Mouse (Mus musculus) midbrain, embryonic 11.5 days (tissue): ENCODE data around the gene Kif24. TPM values are rescaled to one million over a fixed set of nuclear protein-coding genes. Genes with fewer than 3 reads are reported as not detected.

ENCODE experiments used
- ATAC-seq: fragments of 200-750 bp; cut with Nextera tagmentation; 2 replicates; pipeline ENCODE4 v1.8.0; 2017; ENCODE audit warnings: moderate TSS enrichment, moderate library complexity; ENCODE audit not compliant: low FRiP score
- DNase-seq: peaks from one replicate; pipeline ENCODE4 v3.0.0; 2015; ENCODE audit warnings: low spot score; ENCODE audit errors: missing footprints
- H3K27ac ChIP-seq: fragments of 300-500 bp; sonication (generic); 2 replicates; pipeline ENCODE4 v1.5.1; 2014; ENCODE audit warnings: low read depth, low read length
- H3K27me3 ChIP-seq: fragments of 300-500 bp; sonication (generic); 2 replicates; pipeline ENCODE4 v1.6.1; 2014; ENCODE audit warnings: mild to moderate bottlenecking, low read length, moderate library complexity, mixed read lengths; ENCODE audit not compliant: control insufficient read depth, insufficient read depth
- H3K36me3 ChIP-seq: fragments of 300-500 bp; sonication (generic); 2 replicates; pipeline ENCODE4 v1.6.1; 2014; ENCODE audit warnings: mild to moderate bottlenecking, low read length, moderate library complexity, mixed read lengths; ENCODE audit not compliant: control insufficient read depth, insufficient read depth
- H3K4me1 ChIP-seq: fragments of 300-500 bp; sonication (generic); 2 replicates; pipeline ENCODE4 v1.6.1; 2014; ENCODE audit warnings: low read length; ENCODE audit not compliant: control insufficient read depth, insufficient read depth
- H3K4me2 ChIP-seq: fragments of 300-500 bp; sonication (generic); 2 replicates; pipeline ENCODE4 v1.6.1; 2014; ENCODE audit warnings: mild to moderate bottlenecking, moderate library complexity
- H3K4me3 ChIP-seq: fragments of 300-500 bp; sonication (generic); 2 replicates; pipeline ENCODE4 v1.5.1; 2014; ENCODE audit warnings: low read depth, low read length
- H3K9ac ChIP-seq: fragments of 300-500 bp; sonication (generic); 2 replicates; pipeline ENCODE4 v1.6.1; 2014; ENCODE audit warnings: low read length
- H3K9me3 ChIP-seq: fragments of 300-500 bp; sonication (generic); 2 replicates; pipeline ENCODE4 v1.6.1; 2016; ENCODE audit warnings: low read length; ENCODE audit not compliant: control insufficient read depth
- WGBS: fragments of 180-500 bp; shearing (Covaris S2); extraction: QIAGEN DNeasy Blood & Tissue Kit; methylation state at CpG from one replicate; pipeline ENCODE4 v1.1.7; 2014; 5-methylcytosine and 5-hydroxymethylcytosine counted together
- polyA plus RNA-seq: library from polyadenylated mRNA; unstranded; fragments of >200 nt; fragmentation: Nextera tagmentation; extraction: Ambion mirVana; gene quantifications from 2 replicates; pipeline ENCODE4 v1.2.1, GENCODE M21; 2014

Kif24 gene
- polyA plus RNA-seq, 1 experiment from 2014 or later, result 9.6 TPM

DNA sequence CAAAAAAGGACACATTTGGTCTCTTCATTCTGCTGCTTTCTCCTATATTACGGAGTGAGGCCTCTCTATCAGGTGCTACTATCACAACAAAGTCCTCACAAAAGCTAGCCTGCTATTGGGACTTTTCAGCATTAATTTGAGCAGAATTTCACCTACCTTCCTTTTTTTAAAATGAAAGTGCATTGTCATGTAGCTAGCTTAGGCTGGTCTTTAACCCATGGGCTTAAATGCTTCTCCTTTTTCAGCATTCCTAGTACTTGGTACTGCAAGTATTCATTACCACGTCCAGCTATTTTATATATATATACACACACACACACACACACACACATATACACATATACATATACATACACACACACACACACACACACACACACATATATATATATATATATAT, 106.0 kb downstream of the Kif24 start:
- peaks cover 2% of the 10 kb centered on the region; the same call in 1 of the 2 replicates for H3K36me3 ChIP-seq

DNA sequence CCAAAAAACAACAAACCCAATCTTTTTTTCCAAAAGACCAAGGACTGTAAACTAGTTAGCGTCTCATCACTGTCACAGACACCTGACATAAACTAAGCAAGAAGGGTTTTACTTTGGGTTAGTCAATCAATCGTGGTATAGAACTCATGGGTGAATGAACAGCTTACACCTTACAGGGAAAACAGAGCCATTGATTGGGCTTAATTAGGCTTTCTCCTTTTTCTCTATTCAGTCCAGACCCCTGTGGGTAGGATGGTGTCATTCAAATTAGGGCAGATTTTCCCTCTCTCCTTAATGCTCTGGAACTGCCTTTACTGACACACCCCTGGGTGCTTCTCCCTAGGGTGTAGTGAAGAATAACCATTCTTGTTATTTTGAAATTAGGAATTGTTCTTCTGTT, 107.5 kb downstream of the Kif24 start:
- DNase-seq (no peak), ATAC-seq (no peak)
- WGBS, result 43% methylated on average over 2 of the region's 2 CpGs
- Histone ChIP-seq H3K9me3 (no peaks in the 10 kb centered on the region), H3K27ac (no peak overlapping the region), H3K27me3 (no peaks in the 10 kb centered on the region), H3K9ac (no peak overlapping the region), H3K4me2 (no peak overlapping the region), H3K4me3 (no peak overlapping the region), H3K36me3 (peaks cover 2% of the 10 kb centered on the region; the same call in 1 of the 2 replicates), H3K4me1 (no peaks in the 10 kb centered on the region)

More for the DNA sequence above, 106.0 kb downstream of the Kif24 start:
- no peak overlapping the region for H3K4me3 ChIP-seq
- no peaks in the 10 kb centered on the region for H3K4me1 ChIP-seq
- no peaks in the 10 kb centered on the region for H3K27me3 ChIP-seq
- DNase-seq, result peak; percentile 21
- ATAC-seq, result no peak
- H3K27ac ChIP-seq, result no peak overlapping the region
- H3K4me2 ChIP-seq, result no peak overlapping the region
- H3K9me3 ChIP-seq, result no peaks in the 10 kb centered on the region
- no peak overlapping the region for H3K9ac ChIP-seq
- WGBS, result 93% methylated on average over 2 of the region's 2 CpGs

DNA sequence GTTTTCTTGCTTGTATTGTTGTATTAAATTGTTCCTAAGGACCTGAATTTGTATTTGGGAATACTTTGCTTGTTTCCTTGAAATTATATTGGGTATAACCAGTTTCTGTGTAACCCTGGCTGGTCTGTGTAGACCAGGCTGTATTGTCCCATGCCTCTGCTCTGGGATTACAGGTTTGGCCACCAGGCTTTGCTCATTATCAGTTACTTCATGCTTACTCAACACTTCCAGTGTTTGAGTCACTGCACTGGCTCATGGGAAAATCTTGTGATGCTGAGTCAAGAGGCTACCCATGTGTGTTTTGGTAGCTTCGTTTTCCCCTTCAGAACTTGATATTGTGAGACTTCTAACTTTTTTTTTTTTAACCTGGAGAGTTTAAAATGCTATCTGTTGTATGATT, 111.4 kb downstream of the Kif24 start:
- ATAC-seq (no peak), DNase-seq (no peak)
- Histone ChIP-seq H3K4me1 (peaks cover 4% of the 10 kb centered on the region; the same call in 1 of the 2 replicates), H3K4me3 (no peak overlapping the region), H3K9ac (no peak overlapping the region), H3K27me3 (no peaks in the 10 kb centered on the region), H3K9me3 (no peaks in the 10 kb centered on the region), H3K36me3 (no peaks in the 10 kb centered on the region; the same call in none of the 2 replicates), H3K27ac (no peak overlapping the region), H3K4me2 (no peak overlapping the region)
- WGBS, result 92% methylated on average over 1 of the region's 1 CpGs

DNA sequence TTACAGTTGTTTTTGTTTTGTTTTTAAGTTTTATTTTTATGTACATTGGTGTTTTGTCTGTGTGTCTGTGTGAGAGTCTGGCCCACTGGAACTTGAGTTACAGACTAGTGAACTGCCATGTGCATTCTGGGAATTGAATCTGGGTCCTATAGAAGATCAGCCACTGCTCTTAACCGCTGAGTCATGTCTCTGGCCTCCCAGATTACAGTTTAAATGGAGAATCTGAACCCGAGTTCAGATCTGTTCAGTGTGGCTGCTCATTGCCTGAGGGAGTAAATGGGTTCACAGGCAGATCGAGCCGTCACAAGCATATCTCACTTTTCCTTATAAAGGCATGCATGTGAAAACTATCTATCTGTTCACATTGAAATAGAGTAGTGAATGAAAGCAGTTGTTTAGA, 111.9 kb downstream of the Kif24 start:
- WGBS, result 94% methylated on average over 4 of the region's 4 CpGs
- no peaks in the 10 kb centered on the region for H3K27me3 ChIP-seq
- ATAC-seq, result no peak
- H3K9ac ChIP-seq, result no peak overlapping the region
- DNase-seq, result no peak
- H3K9me3 ChIP-seq, result no peaks in the 10 kb centered on the region
- no peak overlapping the region for H3K4me3 ChIP-seq
- no peak overlapping the region for H3K27ac ChIP-seq
- no peak overlapping the region for H3K4me2 ChIP-seq
- peaks cover 7% of the 10 kb centered on the region for H3K4me1 ChIP-seq
- H3K36me3 ChIP-seq, result no peaks in the 10 kb centered on the region; the same call in none of the 2 replicates

DNA sequence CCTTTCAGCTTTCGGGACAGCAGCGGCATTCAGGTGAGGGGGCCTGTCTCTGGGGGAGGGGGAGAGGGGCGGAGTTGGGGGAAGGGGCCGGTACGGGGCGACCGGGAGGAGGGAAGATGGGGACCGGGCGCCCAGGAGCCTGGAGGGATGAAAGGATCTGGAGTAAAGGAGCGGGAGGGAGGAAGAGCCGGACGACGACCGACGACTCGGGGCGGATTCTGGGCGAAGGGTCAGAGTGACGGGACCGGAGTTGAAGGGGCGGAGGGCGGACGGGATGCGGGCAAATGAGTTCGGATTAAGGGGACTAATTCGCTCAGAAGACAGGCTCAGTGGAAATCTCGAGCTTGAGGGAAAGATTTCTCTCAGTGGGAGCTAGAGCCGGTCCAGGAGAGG, 115.5 kb downstream of the Kif24 start:
- H3K36me3 ChIP-seq, result no peaks in the 10 kb centered on the region; the same call in 1 of the 2 replicates
- ATAC-seq (peak; percentile 86; the same call in 1 of the 2 replicates), DNase-seq (no peak)
- H3K4me3 ChIP-seq, result peak overlapping the region; percentile 63
- peak overlapping the region; percentile 81 for H3K27ac ChIP-seq
- peaks cover 7% of the 10 kb centered on the region for H3K4me1 ChIP-seq
- H3K4me2 ChIP-seq, result peak overlapping the region; percentile 59
- H3K9ac ChIP-seq, result peak overlapping the region; percentile 72
- no peaks in the 10 kb centered on the region for H3K9me3 ChIP-seq
- no peaks in the 10 kb centered on the region for H3K27me3 ChIP-seq
- WGBS, result 0% methylated on average over 27 of the region's 28 CpGs

DNA sequence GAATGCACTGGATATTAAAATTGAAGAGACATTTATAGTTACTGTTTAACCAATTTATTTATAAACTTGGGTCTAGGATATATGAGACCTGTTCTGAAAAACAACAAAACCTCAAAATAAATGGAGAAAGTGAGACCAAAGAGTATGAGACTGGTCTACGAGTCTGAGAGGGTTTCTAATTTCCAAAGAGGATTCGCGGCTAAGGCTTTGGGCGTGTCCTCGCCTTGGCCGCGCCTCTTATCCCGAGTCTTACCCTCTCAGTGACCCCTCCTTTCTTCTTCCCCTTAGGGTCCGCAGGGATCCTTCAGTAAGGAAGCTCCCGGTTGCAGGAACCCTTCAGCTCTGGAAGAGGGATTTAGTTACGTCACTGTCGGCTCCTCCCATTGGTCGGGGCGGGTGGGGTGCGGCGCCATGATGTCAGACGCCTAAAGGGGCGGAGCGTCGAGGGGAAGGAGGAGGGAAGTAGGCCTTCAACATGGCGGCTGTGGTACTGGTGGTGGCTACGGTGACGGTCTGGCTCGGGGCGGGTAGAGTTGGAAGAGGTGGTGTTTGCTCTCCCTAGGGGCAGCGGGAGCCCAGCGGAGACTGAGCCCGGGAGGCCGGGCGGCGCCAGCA, 116.0 kb downstream of the Kif24 start, which contains the start of gene Ubap1:
Ubap1 (plus strand) TSS at position 413 of the 615 bp plus-strand sequence.
- Histone ChIP-seq H3K27me3 (no peaks in the 10 kb centered on the region), H3K4me1 (peaks cover 7% of the 10 kb centered on the region), H3K27ac (peak within 1 kb of the TSS; percentile 81), H3K9ac (peak within 1 kb of the TSS; percentile 72), H3K4me3 (peak within 1 kb of the TSS; percentile 63), H3K36me3 (no peaks in the 10 kb centered on the region; the same call in 1 of the 2 replicates), H3K4me2 (peak within 1 kb of the TSS; percentile 59), H3K9me3 (no peaks in the 10 kb centered on the region)
- 1% methylated on average over 30 of the region's 31 CpGs for WGBS
- peak; percentile 100 for DNase-seq
- ATAC-seq, result peak; percentile 98

DNA sequence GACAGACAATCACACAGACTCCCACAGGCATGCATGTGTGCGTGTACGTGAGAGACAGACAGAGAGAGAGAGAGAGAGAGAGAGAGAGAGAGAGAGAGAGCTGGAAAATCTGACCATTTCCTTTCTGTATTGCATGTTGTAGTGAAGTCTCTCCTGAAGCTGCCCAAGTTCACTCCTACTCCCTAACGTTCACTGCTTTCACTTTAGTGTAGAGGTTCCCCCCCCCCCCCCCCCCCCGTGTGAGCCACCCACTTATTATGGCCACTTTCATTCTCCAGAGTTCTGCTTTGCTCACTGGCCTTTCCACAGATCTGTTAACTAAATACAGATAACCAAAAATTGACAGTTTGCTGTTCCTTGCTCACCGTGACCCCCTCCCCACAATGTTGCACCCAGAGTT, 116.8 kb downstream of the Kif24 start:
- Histone ChIP-seq H3K27me3 (no peaks in the 10 kb centered on the region), H3K4me2 (peak overlapping the region; percentile 22), H3K9me3 (no peaks in the 10 kb centered on the region), H3K4me1 (peaks cover 7% of the 10 kb centered on the region), H3K4me3 (no peak overlapping the region), H3K27ac (no peak overlapping the region), H3K9ac (no peak overlapping the region), H3K36me3 (no peaks in the 10 kb centered on the region; the same call in 1 of the 2 replicates)
- WGBS, result 46% methylated on average over 5 of the region's 5 CpGs
- DNase-seq (no peak), ATAC-seq (no peak)

DNA sequence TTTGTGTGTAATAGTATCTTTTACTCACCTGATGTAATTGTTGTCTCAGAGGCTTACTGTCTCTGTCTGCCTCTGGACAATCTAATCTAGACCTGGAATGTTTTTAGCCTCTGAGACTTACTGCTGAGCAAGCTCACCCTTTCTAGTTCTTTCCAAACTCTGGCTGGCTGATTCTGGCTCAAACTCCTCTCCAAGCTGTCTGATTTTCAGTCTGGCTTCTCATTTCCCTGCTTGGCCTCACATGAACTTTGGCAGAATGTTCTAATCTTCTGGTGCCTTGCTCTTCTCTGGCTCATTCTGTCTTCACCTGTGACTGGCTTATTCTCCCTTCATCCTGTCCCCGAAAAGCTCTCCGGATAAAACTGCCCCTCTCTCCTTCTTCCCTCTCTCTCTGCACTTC, 118.7 kb downstream of the Kif24 start:
- H3K27me3 ChIP-seq, result no peaks in the 10 kb centered on the region
- ATAC-seq, result no peak
- H3K4me3 ChIP-seq, result no peak overlapping the region
- H3K4me1 ChIP-seq, result peaks cover 7% of the 10 kb centered on the region
- H3K9ac ChIP-seq, result no peak overlapping the region
- H3K4me2 ChIP-seq, result no peak overlapping the region
- WGBS, result 77% methylated on average over 2 of the region's 2 CpGs
- no peak for DNase-seq
- H3K36me3 ChIP-seq, result no peaks in the 10 kb centered on the region
- no peak overlapping the region for H3K27ac ChIP-seq
- H3K9me3 ChIP-seq, result no peaks in the 10 kb centered on the region

DNA sequence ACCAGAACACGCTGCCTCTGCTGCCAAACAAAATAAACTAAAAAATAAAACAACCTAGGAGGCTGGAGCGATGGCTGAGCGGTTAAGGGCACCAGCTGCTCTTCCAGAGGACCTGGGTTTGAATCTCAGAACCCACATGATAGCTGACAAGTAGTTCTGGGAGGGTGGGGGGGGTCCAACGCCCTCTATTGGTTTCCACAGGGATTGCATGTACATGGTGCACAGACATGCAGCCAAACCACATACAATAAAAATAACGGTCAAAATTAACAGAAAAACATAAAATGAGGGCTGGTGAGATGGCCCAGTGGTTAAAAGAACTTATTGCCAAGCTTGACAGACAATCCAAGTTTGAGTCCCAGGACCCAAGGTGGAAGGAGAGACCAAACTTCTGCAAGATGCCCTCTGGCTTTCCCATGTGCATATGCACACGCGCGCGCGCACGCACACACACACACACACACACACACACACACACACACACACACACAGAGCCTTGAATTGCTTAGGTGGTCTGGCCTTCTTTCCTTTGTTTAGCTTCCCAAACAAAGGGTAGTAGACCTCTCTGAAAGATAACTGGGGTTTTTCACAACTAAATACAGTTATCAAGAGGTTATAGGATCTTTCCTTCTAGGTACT, 123.7 kb downstream of the Kif24 start:
- no peak overlapping the region for H3K27ac ChIP-seq
- DNase-seq (no peak), ATAC-seq (no peak)
- H3K9ac ChIP-seq, result no peak overlapping the region
- H3K27me3 ChIP-seq, result no peaks in the 10 kb centered on the region
- no peaks in the 10 kb centered on the region for H3K36me3 ChIP-seq
- H3K4me2 ChIP-seq, result no peak overlapping the region
- 82% methylated on average over 11 of the region's 11 CpGs for WGBS
- no peak overlapping the region for H3K4me3 ChIP-seq
- H3K4me1 ChIP-seq, result no peaks in the 10 kb centered on the region
- no peaks in the 10 kb centered on the region for H3K9me3 ChIP-seq
